Mouse (Mus musculus) cerebellum, postnatal 36 days (tissue): ENCODE data around the gene Ube2q2.
"Not testable (repeated sequence)": the region's sequence is repeated elsewhere in the genome, so short reads cannot be mapped to it uniquely, and the experiment has no call there.

ENCODE experiments used
- DNase-seq, 2 experiments: peaks; one replicate each; pipeline ENCODE4 v3.0.0; 2021 to 2022; ENCODE audit warnings: mixed read lengths in 2 of 2

The Ube2q2 gene

DNA sequence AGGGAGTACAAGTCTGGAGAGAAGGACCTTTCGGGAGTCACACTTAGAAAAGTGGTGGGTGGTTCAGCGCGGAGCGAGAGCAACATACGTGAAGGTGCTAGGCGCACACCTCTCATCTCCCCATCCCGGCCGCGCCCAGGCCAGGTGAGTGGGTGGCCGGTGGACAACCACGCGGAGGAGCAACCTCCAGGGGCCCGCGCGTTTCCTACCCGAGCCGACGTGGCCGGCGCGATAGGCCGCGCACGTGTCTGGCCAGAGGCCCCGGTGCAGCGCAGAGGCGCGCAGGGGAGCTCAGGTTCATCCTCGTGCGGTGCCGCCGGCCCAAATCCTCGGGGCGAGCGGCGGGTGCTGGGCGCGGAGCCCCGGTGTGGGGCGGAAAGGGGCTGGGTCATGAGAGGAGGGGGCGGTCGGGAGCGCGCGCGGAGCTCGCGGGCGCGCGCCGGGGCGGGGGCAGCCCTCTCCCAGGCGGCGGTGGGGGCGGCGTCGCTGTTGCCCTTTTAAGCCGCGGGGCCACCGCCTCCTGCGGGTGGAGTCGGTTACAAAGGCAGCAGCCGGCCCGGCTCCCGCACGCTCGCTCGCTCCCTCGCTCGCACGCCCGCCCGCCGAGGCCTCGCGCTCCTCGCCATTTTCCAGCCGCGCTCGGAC lies at the start of gene Ube2q2:
TSS of gene Ube2q2 (plus strand) at position 1 of the 645 bp plus-strand sequence.
- DNase-seq, result peak; percentile 72 to 79

GRCm38 (mm10) chr9:55101117-55101516 lies 47.5 kb upstream of the Ube2q2 start:
- DNase-seq, result no peak

DNA sequence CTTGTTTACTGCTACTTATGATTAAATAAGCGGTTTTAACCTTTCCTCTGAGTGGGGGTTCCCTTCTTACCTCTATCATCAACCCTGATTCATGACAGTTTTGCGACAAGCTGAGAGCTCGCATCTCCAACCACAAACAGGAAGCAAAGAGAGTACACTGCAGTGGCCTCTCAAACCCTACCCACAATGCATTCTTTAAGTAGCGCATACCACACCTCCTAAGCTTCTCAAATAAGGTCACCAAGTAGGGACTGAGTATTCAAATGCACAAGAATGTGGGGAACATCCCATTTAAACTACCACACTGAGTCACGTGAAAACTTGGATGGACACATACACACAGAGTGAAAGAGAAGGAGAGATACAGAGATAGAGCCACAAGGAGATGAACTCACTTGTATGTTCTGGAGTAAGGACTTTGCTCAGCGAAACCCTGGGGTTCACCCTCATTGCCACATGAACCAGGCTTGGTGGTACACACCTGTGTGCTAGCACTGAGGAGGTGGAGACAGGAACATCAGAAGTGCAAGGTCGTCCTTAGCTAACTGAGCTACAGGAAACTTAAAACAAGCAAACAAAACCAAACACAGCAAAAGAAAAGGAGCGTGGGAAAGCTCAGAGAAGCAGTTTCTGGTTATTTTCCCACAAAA lies 46.3 kb upstream of the Ube2q2 start:
- no peak for DNase-seq

GRCm38 (mm10) chr9:55102931-55103630 lies 45.6 kb upstream of the Ube2q2 start:
- no peak for DNase-seq

DNA sequence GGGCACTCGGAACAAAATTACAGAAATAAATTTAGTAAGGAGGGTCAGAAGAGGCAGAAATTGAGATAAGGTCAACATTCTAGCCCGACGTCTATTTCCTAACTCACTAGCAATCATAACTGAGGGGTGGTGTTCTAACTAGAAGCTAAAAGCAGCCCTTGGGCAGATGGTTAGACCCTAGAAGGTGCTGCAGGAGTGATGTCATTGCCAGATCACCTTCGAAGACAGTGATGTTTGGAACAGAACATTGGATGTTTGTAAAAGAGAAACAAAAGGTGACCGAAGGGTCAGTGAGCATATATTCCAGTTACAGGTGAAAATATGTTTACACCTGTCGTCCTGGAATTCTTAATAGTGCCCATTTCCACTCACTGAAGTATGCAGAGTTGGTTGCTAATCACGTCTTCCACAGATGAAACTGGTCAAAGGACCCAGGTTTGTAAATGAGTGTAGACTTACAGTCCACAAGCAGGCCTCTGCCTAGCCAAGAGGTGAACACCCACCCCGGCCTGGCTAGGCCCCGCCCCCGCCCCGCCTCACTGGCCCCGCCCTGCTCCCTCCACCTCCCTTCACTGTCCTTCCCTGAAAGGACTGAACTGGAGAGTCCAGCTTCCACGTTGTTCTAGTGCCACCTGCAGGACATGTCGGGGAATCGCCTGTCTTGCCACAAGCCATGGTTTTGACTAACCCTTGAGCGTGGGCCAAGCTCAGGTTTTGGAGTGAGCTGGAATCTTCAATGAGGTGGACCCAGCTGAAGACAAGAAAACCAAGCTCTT lies 38.4 kb upstream of the Ube2q2 start:
- peak; percentile 88 to 93 for DNase-seq

DNA sequence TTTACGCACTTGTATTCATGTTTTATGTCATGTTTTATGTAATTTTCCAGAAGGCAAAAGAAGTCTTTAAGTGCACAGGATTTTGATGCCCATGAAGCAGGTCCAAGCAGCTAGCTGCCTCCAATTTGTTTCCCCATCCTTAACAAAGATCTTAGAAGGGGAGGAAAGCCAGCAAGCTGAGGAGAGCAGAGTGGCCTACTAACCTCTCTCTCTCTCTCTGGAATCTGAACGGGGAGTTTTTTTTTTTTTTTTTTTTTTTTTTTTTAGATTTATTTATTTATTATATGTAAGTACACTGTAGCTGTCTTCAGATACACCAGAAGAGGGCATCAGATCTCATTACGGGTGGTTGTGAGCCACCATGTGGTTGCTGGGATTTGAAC lies 37.8 kb upstream of the Ube2q2 start:
- not testable (repeated sequence) for DNase-seq

DNA sequence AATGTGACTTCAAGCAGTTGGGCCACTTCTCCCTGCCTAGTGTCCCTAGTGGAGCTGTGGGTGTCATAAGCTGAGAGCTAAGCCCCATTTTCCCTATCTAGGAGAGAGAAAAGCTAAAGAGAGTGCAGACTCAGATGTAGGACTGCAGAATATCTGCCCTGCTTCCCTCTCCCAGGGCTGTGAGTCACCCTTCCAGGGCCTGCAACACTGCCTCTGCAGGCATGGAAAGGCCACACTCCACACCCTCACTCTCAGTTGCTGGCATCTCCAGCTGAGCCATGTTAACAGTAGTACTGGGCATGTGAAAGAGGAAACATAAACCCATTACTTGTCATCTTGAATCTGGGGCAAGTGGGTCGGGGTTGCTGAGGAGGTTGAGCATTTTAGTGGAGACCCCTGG lies 33.9 kb upstream of the Ube2q2 start:
- no peak for DNase-seq

DNA sequence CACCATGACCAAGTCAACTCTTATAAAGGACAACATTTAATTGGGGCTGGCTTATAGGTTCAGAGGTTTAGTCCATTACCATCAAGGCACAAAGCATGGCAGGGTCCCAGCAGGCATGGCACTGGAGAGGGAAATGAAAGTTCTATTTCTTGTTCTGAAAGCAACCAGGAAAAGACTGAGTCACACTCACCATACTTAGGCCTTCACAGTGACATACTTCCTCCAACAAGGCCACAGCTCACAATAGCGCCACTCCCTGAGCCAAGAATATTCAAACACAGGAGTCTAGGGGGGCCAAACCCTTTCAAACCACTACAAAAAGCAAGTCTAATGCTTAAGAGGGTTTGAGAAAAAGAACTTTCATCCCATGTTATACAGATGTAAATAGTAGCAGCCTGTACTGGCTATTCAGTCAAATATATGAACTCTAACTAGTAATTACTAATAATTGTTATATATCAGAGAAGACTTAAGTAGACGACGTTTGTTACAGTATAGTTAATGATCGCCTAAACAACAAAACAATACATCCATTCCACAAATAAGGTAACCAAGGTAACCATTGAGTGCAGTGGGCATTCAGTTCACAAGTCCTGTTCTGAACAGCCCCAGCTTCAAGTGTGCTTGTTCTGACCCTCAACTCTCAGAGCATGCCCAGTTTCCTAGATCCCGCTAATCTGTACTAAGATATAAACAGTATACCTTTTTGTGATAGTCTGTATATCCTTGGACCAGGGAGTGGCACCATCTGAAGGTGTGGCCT lies 31.2 kb upstream of the Ube2q2 start:
- no peak for DNase-seq

GRCm38 (mm10) chr9:55122586-55122985 lies 26.1 kb upstream of the Ube2q2 start:
- DNase-seq, result no peak

DNA sequence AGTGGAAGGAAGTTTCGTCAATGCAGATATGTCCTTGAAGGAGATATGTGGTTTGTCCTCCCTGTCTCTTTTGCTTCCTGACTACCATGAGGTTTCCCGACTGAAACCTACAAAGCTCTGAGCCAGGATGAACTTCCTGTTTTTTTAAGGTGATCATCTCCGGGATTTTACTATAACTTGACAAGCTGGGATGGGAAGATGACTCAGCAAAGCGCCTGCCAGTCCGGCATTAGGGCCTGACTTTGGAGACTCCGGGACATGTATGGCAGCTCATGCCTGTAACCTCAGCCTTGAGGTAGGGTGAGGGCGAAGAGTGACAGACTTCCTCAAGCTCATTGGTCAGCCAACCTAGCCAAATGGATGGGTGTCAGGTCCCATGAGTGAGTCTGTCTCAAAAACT lies 22.9 kb upstream of the Ube2q2 start:
- no peak for DNase-seq

DNA sequence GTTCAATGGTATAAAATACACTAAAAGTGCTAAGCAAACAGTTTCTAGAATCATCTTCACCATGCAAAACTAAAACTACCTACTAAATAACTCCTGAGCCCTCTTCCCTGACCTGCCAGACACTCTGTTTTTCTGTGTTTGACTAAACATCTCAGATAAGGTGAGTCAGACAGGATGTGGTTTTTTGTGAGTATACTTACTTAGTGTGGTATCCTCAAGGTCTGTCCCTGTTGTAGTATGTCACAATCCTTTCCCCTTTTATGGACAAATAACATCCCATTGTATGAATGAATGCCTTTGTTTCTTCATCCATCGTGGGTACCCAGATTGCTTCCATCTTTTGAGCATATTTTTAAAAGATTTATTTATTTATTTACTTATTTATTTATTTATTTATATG lies 22.4 kb upstream of the Ube2q2 start:
- DNase-seq, result no peak

DNA sequence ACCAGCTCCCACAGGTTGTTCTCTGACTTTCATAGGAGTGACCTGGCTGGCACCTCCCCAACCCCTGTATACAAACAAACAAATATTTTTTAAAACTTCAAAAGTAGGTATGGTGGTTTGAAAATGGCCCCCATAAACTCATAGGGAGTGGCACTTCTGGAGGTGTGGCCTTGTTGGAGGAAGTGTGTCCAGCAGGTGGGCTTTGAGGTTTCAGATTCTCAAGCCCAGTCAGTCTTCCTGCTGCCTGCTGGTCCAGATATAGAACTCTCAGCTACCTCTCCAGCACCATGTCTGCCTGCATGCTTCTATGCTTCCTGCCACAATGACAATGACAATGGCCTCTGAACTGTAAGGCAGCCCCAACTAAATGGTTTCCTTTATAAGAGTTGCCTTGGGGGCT lies 16.8 kb upstream of the Ube2q2 start:
- no peak for DNase-seq

GRCm38 (mm10) chr9:55136576-55136975 lies 12.1 kb upstream of the Ube2q2 start:
- DNase-seq, result no peak

- DNase-seq, result no peak
Observed at GRCm38 (mm10) chr9:55137112-55137511, 11.5 kb upstream of the Ube2q2 start.

DNA sequence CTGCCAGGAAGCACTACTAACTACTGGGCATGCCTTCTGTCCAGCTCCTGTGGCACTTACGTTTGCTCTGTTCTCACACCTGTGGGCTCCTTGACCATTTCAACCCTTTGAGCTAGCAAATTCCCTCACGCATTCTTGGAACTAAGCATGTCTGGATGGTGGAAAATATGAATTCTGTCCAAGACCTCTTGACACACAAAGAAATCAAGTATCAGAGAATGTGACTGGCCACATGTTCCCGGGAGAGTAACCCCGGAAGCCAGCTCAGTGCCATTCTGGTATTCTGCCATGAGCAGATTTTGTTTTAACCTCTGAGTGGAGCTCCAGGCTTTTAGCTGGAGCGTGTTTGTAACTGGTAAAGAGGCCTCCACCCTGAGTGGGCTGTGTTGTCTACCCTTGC lies 8.7 kb upstream of the Ube2q2 start:
- DNase-seq, result no peak

- DNase-seq, result peak; percentile 62 to 66
Observed at GRCm38 (mm10) chr9:55149499-55150278, 1.0 kb downstream of the Ube2q2 start.

GRCm38 (mm10) chr9:55150279-55150726 lies 1.6 kb downstream of the Ube2q2 start:
- DNase-seq, result peak in 1 of 2 experiments; percentile 66

GRCm38 (mm10) chr9:55151096-55151495 lies 2.4 kb downstream of the Ube2q2 start:
- DNase-seq, result no peak

DNA sequence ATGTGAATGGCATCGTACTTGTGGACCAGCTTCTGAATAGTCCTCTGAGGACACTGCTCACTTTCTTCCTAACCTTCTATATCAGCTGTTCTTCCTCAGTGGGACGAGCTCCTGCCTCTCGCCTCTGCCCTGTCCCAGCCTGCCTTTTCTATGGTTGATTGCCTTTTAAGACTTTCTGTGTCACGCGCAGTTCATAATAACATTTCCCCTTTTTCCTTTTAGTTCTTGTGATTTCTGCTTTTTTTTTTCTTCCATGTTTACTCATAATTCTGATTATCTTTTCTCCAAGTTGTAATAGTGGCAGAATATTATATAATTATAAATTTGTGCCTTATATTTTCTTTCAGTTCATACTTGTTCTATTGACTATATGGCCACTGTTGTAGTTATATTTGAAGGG lies 4.3 kb downstream of the Ube2q2 start:
- no peak for DNase-seq

GRCm38 (mm10) chr9:55170655-55171412 lies 22.2 kb downstream of the Ube2q2 start:
- no peak for DNase-seq

- no peak for DNase-seq
Observed at GRCm38 (mm10) chr9:55172195-55172685, 23.6 kb downstream of the Ube2q2 start.
